Mouse (Mus musculus) cerebellum, adult 11 months (tissue): ENCODE data around the gene Oog2.
"Not testable (repeated sequence)": the region's sequence is repeated elsewhere in the genome, so short reads cannot be mapped to it uniquely, and the experiment has no call there.

Experiments used
- DNase-seq: peaks from one replicate; pipeline ENCODE4 v3.0.0; 2022

Gene Oog2

DNA sequence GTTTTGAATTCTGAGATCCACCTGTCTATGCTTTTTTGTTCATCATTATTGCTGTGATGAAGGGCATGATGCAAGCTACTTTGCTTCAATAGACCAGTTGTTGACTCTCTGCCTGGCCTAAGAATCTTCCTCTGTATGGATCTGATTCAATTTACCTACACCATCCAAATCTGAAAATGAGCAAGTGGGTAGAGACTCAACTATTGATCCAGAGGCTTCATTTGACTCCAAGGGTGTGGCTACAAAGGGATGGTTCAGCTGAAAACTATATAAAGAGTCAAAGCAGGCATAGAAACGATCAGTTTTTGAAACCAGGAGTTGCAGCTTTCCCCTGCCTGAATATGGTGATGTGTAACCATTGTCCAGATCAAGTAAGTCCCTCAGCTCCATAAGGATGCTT lies at the start of gene Oog2:
Oog2 (plus strand) TSS at position 301 of the 400 bp plus-strand sequence.
- no peak for DNase-seq

DNA sequence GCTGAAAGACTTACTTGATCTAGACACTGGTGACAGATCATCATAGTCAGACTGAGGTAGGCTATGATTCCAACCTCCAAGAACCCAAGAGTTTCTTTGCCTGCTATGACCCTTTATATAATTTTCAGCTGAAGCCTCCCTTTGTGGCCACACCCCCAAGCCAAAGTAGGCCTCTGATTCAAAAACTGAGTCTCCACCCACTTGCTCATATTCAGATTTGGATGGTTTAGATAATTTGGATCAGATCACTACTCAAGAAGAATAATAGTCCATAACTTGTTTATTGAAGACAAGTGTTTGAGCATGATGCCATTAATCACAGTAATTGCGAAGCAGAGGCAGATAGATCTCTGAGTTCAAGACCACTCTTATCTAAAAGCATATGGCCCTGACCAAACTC lies 28.0 kb upstream of the Oog2 start, which contains the start of gene Oog3:
Oog3 (minus strand) TSS at position 101 of the 400 bp plus-strand sequence.
- no peak for DNase-seq

DNA sequence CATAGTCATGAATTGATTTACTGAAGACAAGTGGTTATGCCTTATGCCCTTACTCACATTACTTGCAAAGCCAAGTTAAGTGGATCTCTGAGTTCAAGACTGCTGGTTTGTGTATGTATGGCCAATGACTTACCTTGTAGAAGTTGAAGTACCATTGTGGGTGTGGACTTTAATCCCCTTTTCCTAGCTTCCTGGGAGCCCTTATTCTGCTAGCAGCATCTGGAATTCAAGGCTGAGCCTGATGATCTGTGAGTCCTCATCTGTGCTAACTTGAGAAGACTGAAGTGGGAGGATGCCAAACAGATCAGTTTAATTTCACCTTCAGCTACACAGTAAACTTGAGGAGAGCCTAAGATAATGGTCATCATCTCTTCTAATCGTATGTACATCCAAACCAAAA lies 22.7 kb downstream of the Oog2 start, which contains the start of gene C87977:
C87977 (minus strand) TSS at position 101 of the 400 bp plus-strand sequence.
- not testable (repeated sequence) for DNase-seq
